Mouse (Mus musculus) cerebellum, adult 2 months (tissue): Measurements from ENCODE around the gene Slc33a1. TPM values are rescaled to one million over a fixed set of nuclear protein-coding genes. Genes with fewer than 3 reads are reported as not detected.
A peak's percentile ranks its signal among the peaks of the same experiment; 100 is the strongest.

ENCODE experiments used
- DNase-seq, 2 experiments: peaks; one replicate each; pipeline ENCODE4 v3.0.0; 2021
- H3K27ac ChIP-seq: fragments of 200-500 bp; 2 replicates; pipeline ENCODE4 v1.5.1; 2012; ENCODE audit warnings: low read length, control low read depth, inconsistent platforms; ENCODE audit not compliant: insufficient read depth
- H3K27me3 ChIP-seq: fragments of 200-500 bp; 2 replicates; pipeline ENCODE4 v1.6.1; 2012; ENCODE audit warnings: inconsistent platforms, mild to moderate bottlenecking, low read length, moderate library complexity; ENCODE audit not compliant: control insufficient read depth, insufficient read depth
- H3K4me1 ChIP-seq: fragments of 200-500 bp; 2 replicates; pipeline ENCODE4 v1.6.1; 2011; ENCODE audit warnings: low read length; ENCODE audit not compliant: control insufficient read depth, insufficient read depth
- H3K4me3 ChIP-seq: fragments of 200-500 bp; replicated peaks from 2 replicates; pipeline ENCODE3; 2011; ENCODE audit warnings: mild to moderate bottlenecking, low read depth, low read length, control low read depth; ENCODE audit not compliant: insufficient read depth
- CTCF ChIP-seq: fragments of 200-500 bp; IDR thresholded peaks from 2 replicates; pipeline ENCODE4 v1.5.1; 2011; ENCODE audit warnings: low read depth, mild to moderate bottlenecking, control low read depth, low read length, moderate library complexity, borderline replicate concordance; ENCODE audit not compliant: insufficient read depth
- POLR2A ChIP-seq: fragments of 200-500 bp; IDR thresholded peaks from 2 replicates; pipeline ENCODE4 v1.6.1; 2011; ENCODE audit warnings: low read length, control low read depth, borderline replicate concordance; ENCODE audit not compliant: insufficient read depth
- WGBS: fragments of 180-500 bp; shearing (Covaris S2); methylation state at CpG from one replicate; pipeline ENCODE4 v1.1.7; 2018; 5-methylcytosine and 5-hydroxymethylcytosine counted together
- polyA plus RNA-seq: library from polyadenylated mRNA; depleted of rRNA; stranded (reverse); fragments of >200 nt; gene quantifications from 2 replicates; pipeline ENCODE4 v1.2.3, GENCODE M21; 2012; rRNA removed

The Slc33a1 gene
- polyA plus RNA-seq = 21.2 and 23.0 TPM in 2 replicates

DNA sequence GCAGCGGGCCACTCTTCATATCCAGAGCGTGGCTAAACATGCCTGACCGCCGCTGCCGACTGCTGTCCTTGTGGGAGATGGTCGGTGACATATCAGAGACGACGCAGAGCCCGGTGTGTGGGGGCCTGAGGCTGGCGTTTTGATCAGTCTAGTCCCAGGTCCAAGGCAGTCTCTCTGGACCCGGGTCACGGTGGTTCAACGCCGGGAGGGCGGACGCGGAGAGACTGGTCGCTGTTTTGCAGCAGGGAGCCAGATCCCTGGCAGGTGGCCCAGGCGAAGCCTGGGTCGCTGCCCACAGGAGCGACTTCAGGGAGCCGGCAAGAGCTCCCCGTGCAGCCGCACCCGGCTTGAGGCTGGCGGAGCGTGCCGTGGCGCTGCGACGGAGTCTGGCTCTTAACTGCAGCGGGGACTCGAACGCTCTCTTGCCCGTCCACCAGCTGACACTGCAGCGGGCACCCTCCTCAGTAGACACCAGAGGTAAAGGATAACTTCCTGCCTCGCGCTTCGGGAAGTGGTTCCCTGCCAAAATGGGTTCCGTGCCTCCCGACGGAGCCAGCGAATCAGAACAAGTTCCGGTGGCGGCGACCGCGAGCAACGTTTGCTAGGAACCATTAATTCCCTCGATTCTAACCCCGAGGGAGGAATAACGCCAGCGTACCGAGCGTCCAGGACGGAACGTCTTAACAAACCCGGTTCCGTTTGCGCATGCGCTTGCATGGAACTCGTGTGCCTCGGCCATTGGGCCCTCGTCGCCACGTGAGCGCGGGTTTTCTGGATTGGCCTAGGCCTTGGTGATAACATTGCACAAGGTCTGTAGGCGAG is at the start of gene Slc33a1:
Gene Slc33a1, minus strand, starts transcription at position 669 of the 822 bp plus-strand sequence.
- WGBS = under 1% methylated on average over 69 of the region's 69 CpGs
- Histone ChIP-seq H3K4me3 (peak within 1 kb of the TSS; percentile 62), H3K27me3 (no peaks in the 10 kb centered on the region), H3K27ac (peak within 1 kb of the TSS; percentile 40), H3K4me1 (no peaks in the 10 kb centered on the region; the same call in 1 of the 2 replicates)
- DNase-seq = peak; percentile 99
- TF ChIP-seq POLR2A (peak; percentile 69), CTCF (no peak)

DNA sequence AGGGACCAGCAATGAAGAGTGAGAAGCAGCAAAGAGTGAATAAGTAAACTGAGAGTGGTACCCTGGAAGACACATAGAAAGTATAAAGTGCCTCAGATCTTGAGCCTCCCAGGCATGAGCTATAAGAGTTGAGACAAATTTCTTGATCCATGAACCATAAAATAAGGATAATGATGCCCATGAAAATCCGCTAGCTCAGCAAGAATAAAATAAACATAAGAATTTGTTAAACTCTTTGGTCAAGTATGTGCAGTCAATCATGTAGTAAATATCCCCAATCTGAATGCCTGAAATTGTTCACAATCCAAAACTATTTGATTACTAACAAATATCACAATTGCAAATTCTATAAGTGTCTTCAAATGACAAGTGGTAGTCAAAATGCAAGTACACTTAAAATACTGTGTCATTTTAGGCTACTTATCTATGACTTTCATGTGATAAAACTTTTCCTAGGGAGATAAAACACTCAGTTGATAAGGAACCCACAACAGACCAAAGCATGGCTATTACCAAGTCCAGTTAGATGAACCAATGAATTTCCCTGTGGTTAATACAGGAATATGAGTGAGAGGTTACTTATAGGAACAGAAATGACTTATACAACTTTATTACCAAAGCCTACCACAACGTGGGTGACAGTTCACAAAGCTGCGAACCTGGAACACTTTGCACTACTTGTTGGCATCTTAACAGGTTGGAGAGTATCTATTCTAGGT is 24.3 kb upstream of the Slc33a1 start:
- Histone ChIP-seq H3K4me3 (no peak overlapping the region), H3K27me3 (no peaks in the 10 kb centered on the region; the same call in 1 of the 2 replicates), H3K27ac (no peak overlapping the region), H3K4me1 (no peaks in the 10 kb centered on the region)
- DNase-seq = no peak
- WGBS = 87% methylated on average over 3 of the region's 3 CpGs
- TF ChIP-seq CTCF = no peak

DNA sequence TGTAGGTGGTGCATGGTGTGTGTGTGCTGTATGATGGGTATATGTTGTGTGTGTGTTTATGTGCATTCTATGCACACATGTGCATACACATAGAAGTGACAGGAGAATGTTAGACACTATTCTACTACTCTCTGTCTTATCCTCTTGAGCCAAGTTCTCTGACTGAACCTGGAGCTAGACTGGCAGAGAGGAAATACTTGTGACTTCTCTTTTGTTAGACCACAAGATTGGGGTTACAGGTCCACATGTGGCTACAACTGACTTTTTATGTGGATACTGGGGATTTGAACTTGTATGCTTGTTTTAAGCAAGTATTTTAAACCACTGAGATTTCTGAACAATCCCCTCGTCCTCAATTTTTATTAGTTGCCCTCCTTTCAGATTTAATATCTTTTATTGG is 22.1 kb upstream of the Slc33a1 start:
- DNase-seq = no peak
- Histone ChIP-seq H3K27ac (no peak overlapping the region), H3K4me1 (no peaks in the 10 kb centered on the region), H3K4me3 (no peak overlapping the region), H3K27me3 (no peaks in the 10 kb centered on the region; the same call in 1 of the 2 replicates)
- WGBS = 91% methylated on average over 1 of the region's 1 CpGs
- TF ChIP-seq CTCF (no peak), POLR2A (no peak)

DNA sequence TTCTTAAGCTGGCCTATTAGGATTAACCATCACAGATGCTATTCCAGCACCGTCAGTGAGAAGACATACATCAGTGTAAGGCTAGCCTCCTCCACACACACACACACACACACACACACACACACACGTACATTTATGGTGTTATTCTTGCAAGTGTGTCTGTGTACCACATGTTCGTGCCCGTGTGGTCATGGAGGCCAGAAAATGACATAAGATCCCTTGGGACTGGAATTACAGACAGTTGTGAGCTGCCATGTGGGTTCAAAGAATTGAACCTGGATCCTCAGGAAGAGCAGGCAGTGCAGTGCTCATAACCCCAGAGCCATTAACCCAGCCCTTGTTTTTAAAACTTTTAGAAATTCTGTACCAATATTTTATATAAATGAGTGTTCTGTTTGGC is 13.3 kb upstream of the Slc33a1 start:
- DNase-seq = no peak
- H3K4me1 ChIP-seq = peaks cover 3% of the 10 kb centered on the region; the same call in 1 of the 2 replicates
- no peak overlapping the region for H3K27ac ChIP-seq
- H3K27me3 ChIP-seq = no peaks in the 10 kb centered on the region
- 42% methylated on average over 4 of the region's 4 CpGs for WGBS
- H3K4me3 ChIP-seq = no peak overlapping the region
- TF ChIP-seq CTCF (no peak), POLR2A (no peak)

DNA sequence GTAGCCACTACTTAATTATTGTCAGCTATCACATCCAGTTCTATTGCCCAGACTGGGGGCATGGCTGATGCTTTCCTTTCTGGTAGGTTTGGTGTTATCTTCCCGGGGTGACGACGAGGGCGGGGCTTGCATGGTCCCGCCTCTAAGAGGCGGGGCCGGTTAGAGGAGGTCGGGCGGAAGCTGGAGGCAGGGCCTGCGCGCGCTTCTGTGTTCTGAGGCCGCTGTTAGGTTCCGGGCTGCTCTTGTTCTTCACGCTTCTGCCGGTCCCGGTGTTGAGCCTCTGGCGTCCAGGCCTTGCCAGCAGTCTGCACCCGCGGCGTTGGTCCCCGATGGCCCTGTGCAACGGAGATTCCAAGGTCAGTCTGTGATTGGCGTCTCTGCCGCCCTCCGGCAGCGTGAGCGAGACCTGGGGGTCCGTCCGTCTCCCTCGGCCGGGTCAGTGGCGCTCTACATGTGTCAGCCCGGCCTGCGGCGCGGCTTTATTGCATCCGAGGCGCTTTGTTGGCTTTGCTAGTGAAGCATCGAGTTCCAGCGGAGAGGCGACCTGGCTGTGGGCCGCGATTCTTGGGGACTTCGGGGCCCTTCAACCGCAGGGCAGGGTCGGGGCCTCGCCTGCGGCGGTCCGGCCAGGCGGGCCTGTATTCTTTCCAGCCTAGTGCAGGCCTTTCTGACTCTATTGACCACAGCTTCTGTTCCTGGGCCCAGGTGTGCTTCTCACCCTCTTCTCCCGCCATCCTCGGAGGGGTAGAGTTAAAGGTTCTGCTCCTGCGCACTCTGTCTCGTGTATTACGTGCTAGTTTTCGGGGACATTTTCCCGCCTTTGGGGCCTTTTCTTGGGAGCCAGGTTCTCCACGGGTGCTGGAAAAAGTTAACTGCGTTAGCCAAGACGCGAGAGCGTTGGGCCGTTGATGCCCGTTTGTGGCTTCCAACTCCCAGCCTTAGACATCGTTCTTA is 11.7 kb upstream of the Slc33a1 start, which contains the start of gene Gmps:
Gene Gmps, plus strand, starts transcription at position 152 of the 954 bp plus-strand sequence.
- peaks cover 3% of the 10 kb centered on the region; the same call in 1 of the 2 replicates for H3K4me1 ChIP-seq
- WGBS = under 1% methylated on average over 67 of the region's 67 CpGs
- peak within 1 kb of the TSS; percentile 78 for H3K27ac ChIP-seq
- H3K4me3 ChIP-seq = peak within 1 kb of the TSS; percentile 92
- TF ChIP-seq POLR2A = 0 out of 2 replicates have a peak, but pooled peaks have one; percentile 66
- no peak for TF ChIP-seq CTCF
- H3K27me3 ChIP-seq = no peaks in the 10 kb centered on the region
- DNase-seq = peak; percentile 92

DNA sequence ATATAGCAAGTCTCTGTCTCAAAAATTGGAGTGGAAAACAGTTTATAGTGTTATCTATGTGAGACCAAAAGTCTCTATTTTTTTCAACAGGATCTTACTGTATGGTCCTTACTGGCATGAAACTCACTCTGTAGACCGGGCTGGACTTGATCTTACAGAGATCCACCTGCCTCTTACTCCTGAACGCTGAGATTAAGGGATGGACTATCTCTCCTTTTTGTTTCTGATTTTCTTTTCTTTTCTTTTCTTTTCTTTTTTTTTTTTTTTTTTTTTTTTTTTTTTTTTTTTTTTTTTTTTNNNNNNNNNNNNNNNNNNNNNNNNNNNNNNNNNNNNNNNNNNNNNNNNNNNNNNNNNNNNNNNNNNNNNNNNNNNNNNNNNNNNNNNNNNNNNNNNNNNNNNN is 1.4 kb upstream of the Slc33a1 start:
- Histone ChIP-seq H3K27ac (no peak overlapping the region), H3K4me1 (no peaks in the 10 kb centered on the region; the same call in 1 of the 2 replicates), H3K27me3 (no peaks in the 10 kb centered on the region), H3K4me3 (no peak overlapping the region)
- no peak for TF ChIP-seq POLR2A
- no peak for TF ChIP-seq CTCF
- WGBS = 82% methylated on average over 2 of the region's 2 CpGs
- no peak for DNase-seq

DNA sequence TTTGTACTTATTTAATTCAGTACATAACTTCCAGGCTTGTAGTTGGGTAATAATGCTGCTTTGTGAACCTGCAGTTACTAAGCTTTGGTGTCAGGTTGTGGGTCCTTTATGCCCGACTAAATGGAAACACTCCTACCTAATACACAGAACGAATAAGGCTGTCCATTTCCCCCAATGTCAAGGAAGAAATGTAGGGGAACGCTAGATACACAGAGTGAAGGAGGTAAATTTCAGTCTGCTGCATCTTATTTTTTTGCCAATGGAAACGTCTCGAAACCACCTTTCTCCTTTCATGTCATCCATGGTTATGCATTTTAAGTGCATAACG is 318 bp upstream of the Slc33a1 start:
- Histone ChIP-seq H3K4me1 (no peaks in the 10 kb centered on the region; the same call in 1 of the 2 replicates), H3K27ac (no peak overlapping the region), H3K27me3 (no peaks in the 10 kb centered on the region), H3K4me3 (peak overlapping the region; percentile 62)
- WGBS = 72% methylated on average over 6 of the region's 6 CpGs
- TF ChIP-seq POLR2A = no peak
- TF ChIP-seq CTCF = no peak
- no peak for DNase-seq
